Mouse (Mus musculus) hindbrain, embryonic 16.5 days (tissue): ENCODE measurements around the gene Nmi. TPM values are rescaled to one million over a fixed set of nuclear protein-coding genes. Genes with fewer than 3 reads are reported as not detected.

ENCODE experiments used
- ATAC-seq: fragments of 200-750 bp; cut with Nextera tagmentation; 2 replicates; pipeline ENCODE4 v1.8.0; 2017; ENCODE audit warnings: moderate TSS enrichment, moderate library complexity
- H3K27ac ChIP-seq: fragments of 300-500 bp; sonication (generic); 2 replicates; pipeline ENCODE4 v1.5.1; 2014; ENCODE audit warnings: low read depth, mild to moderate bottlenecking, control low read depth, low read length, moderate library complexity
- H3K27me3 ChIP-seq: fragments of 300-500 bp; sonication (generic); replicated peaks from 2 replicates; pipeline ENCODE4 v1.6.1; 2014; ENCODE audit warnings: low read length; ENCODE audit not compliant: control insufficient read depth, insufficient read depth
- H3K36me3 ChIP-seq: fragments of 300-500 bp; sonication (generic); 2 replicates; pipeline ENCODE4 v1.6.1; 2014; ENCODE audit warnings: mild to moderate bottlenecking, low read length, moderate library complexity, mixed read lengths; ENCODE audit not compliant: control insufficient read depth, insufficient read depth
- H3K4me1 ChIP-seq: fragments of 300-500 bp; sonication (generic); 2 replicates; pipeline ENCODE4 v1.6.1; 2014; ENCODE audit warnings: low read depth, low read length; ENCODE audit not compliant: control insufficient read depth, insufficient read depth
- H3K4me2 ChIP-seq: fragments of 300-500 bp; sonication (generic); 2 replicates; pipeline ENCODE4 v1.6.1; 2014; ENCODE audit warnings: mild to moderate bottlenecking, low read length, control low read depth, moderate library complexity
- H3K4me3 ChIP-seq: fragments of 300-500 bp; sonication (generic); 2 replicates; pipeline ENCODE4 v1.5.1; 2014; ENCODE audit warnings: mild to moderate bottlenecking, low read length, control low read depth, moderate library complexity
- H3K9ac ChIP-seq: fragments of 300-500 bp; sonication (generic); 2 replicates; pipeline ENCODE4 v1.6.1; 2014; ENCODE audit warnings: low read depth, mild to moderate bottlenecking, control low read depth, low read length, moderate library complexity
- H3K9me3 ChIP-seq: fragments of 300-500 bp; sonication (generic); 2 replicates; pipeline ENCODE4 v1.6.1; 2014; ENCODE audit warnings: mild to moderate bottlenecking, low read length, moderate library complexity; ENCODE audit not compliant: control insufficient read depth
- WGBS: fragments of 180-500 bp; shearing (Covaris S2); extraction: QIAGEN DNeasy Blood & Tissue Kit; methylation state at CpG from one replicate; pipeline ENCODE4 v1.1.7; 2014; 5-methylcytosine and 5-hydroxymethylcytosine counted together
- polyA plus RNA-seq: library from polyadenylated mRNA; unstranded; fragments of >200 nt; fragmentation: Nextera tagmentation; extraction: Ambion mirVana; gene quantifications from 2 replicates; pipeline ENCODE4 v1.2.1, GENCODE M21; 2015

Nmi gene
- polyA plus RNA-seq, 1 experiment from 2014 or later, result 6.2 TPM

DNA sequence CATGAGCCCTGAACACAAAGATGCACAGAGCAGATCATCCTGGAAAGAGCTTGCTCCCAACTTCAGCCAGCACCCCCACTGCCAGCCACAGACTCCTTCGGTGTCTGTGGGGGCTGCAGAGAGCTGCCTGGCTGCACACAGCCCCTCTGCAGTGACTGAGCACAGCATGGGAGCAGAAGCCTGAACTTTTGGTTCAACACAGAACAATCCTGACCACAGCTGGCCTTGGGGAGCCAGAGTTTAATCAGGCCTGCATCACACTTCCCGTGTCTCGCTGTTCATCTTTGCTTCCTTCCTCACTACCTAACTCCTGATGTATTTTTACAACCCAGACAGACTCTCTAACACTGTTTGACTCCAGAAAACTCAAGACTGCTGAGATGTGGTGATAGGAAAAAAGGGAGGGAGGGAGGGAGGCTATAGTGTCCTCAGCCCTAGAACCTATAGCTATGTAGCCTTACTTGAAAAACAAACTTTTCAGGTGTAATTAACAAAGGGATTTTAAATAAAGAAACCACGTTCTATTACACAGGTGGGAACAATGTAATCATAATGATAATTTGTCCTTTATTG is 65.7 kb downstream of the Nmi start:
- Histone ChIP-seq H3K9ac (no peak overlapping the region), H3K9me3 (no peaks in the 10 kb centered on the region), H3K27me3 (no peaks in the 10 kb centered on the region), H3K4me1 (no peaks in the 10 kb centered on the region), H3K27ac (no peak overlapping the region), H3K36me3 (no peaks in the 10 kb centered on the region), H3K4me3 (no peak overlapping the region), H3K4me2 (no peak overlapping the region)
- ATAC-seq, result no peak
- 53% methylated on average over 4 of the region's 4 CpGs for WGBS

DNA sequence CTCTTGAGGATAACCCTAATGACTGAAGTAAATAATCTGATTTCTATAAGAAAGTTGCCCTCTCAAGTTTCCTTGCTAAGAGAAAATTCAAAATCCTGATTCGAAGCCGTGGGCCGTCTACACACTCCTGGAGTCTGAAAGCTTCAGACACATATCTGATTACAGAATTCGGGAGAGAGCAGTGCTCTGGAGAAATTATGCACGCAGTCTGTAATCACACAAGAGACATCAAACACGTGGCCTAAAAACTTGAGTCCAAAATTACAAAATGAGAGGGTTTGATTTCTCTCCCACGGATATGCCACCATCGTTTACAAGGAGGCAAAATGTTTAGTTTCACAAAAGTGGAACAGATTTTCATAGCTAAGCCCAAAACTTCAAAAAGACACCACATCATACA is 67.7 kb downstream of the Nmi start:
- H3K4me1 ChIP-seq, result no peaks in the 10 kb centered on the region
- H3K4me2 ChIP-seq, result no peak overlapping the region
- H3K27me3 ChIP-seq, result no peaks in the 10 kb centered on the region
- H3K27ac ChIP-seq, result no peak overlapping the region
- no peaks in the 10 kb centered on the region for H3K9me3 ChIP-seq
- WGBS, result 81% methylated on average over 8 of the region's 8 CpGs
- no peak overlapping the region for H3K4me3 ChIP-seq
- no peak for ATAC-seq
- no peaks in the 10 kb centered on the region for H3K36me3 ChIP-seq
- H3K9ac ChIP-seq, result no peak overlapping the region

Other genes with a start within 250 kb of the Nmi start
- gene Rbm43, start 38.3 kb downstream of the Nmi start, polyA plus RNA-seq, result 9.2 and 11.1 TPM in 2 replicates
- 3.8 and 4.1 TPM in 2 replicates for gene Tnfaip6, start 64.5 kb upstream of the Nmi start, polyA plus RNA-seq
- 10.2 and 13.2 TPM in 2 replicates for gene Rif1, start 99.3 kb upstream of the Nmi start, polyA plus RNA-seq